ENCODE assay signal across 9 mouse cellular contexts in genomic region chr9:80026017-80026416, GRCm38 (mm10). TPM values are rescaled to one million over a fixed set of nuclear protein-coding genes. Genes with fewer than 3 reads are reported as not detected.
DNase-seq lines count a peak whose midpoint lies in the region; TF ChIP-seq lines count a peak whose summit lies in the region.
"Had no signal": no experiment of that assay in that cellular context is flagged by ENCODE, and none has a peak within 500 bp of the region (broad histone marks: within the 10 kb centered on the region; RNA-seq: fewer than 3 reads in every experiment).

No protein-coding gene starts in this region.

- no peak overlapping the region for H3K4me3 ChIP-seq in lung, adult 2 months (replicated peaks; ENCODE audit: extremely low read depth, low read depth, low read length)
- H3K4me3 ChIP-seq: limb, embryonic 12.5 days had no signal

- peak; percentile 15 for DNase-seq in cerebellum, adult 11 months
- no peak for DNase-seq in cerebellum, adult 11-12 months
- DNase-seq in ZHBTc4 (ENCODE audit: low read depth, low spot score): peak; percentile 84
- peak; percentile 89 for DNase-seq in embryo, embryonic 10 days (ENCODE audit: low spot score)
- peak; percentile 78 for DNase-seq in heart, adult 8-10 months (ENCODE audit: low spot score)
- DNase-seq in kidney, postnatal 14 days: peak; percentile 80
- peak; percentile 39 for DNase-seq in lung, adult 2 months
- DNase-seq in right cerebral cortex, adult 2 months (ENCODE audit: low spot score in 2 of 2): peak; percentile 66

- peak; percentile 51 for TF ChIP-seq CTCF in lung, adult 2 months (IDR thresholded peaks at IDR 0.05; ENCODE audit: insufficient read depth, low read length)

- H3K4me1 ChIP-seq in lung, adult 2 months (ENCODE audit: control insufficient read depth, insufficient read depth, low read length): peaks cover 3% of the 10 kb centered on the region
- H3K4me1 ChIP-seq: limb, embryonic 12.5 days had no signal

- 2% methylated on average over 2 of the region's 2 CpGs for WGBS in lung, adult 2 months

- no peak for TF ChIP-seq POLR2A in lung, adult 2 months (IDR thresholded peaks at IDR 0.05; ENCODE audit: borderline replicate concordance, extremely low read depth, low read depth, low read length)

RNA-seq across cellular contexts. Expression of gene Filip1, which starts 13.4 kb away (rescaled TPM):
- 100 to 1,000 TPM; 107 to 134 (median 116) TPM for total RNA-seq in heart, adult 8-10 months (2022)
- 4.8 and 9.4 TPM in 2 replicates for polyA plus RNA-seq in lung, adult 2 months (2012; rRNA removed)

RNA-seq across cellular contexts. Expression of gene Senp6, which starts 40.7 kb away (rescaled TPM):
- 10 to 100 TPM; 59.8 to 73.0 (median 66.9) TPM for total RNA-seq in heart, adult 8-10 months (2022)
- polyA plus RNA-seq in lung, adult 2 months (2012; rRNA removed): 23.7 and 25.3 TPM in 2 replicates
